Mouse (Mus musculus) thymus, adult 2 months (tissue): Measurements from ENCODE around the gene Kctd19. TPM values are rescaled to one million over a fixed set of nuclear protein-coding genes. Genes with fewer than 3 reads are reported as not detected.

Experiments used
- DNase-seq: peaks from one replicate; pipeline ENCODE4 v3.0.0; 2021
- H3K27ac ChIP-seq: fragments of 200-500 bp; 2 replicates; pipeline ENCODE4 v1.5.1; 2012; ENCODE audit warnings: low read length, control low read depth; ENCODE audit not compliant: control insufficient read depth, insufficient read depth
- H3K27me3 ChIP-seq: fragments of 200-500 bp; 2 replicates; pipeline ENCODE4 v1.6.1; 2012; ENCODE audit warnings: mild to moderate bottlenecking, low read length, moderate library complexity, mixed read lengths; ENCODE audit not compliant: control insufficient read depth, insufficient read depth
- H3K36me3 ChIP-seq: fragments of 200-500 bp; 2 replicates; pipeline ENCODE4 v1.6.1; 2012; ENCODE audit warnings: mild to moderate bottlenecking, low read length, moderate library complexity; ENCODE audit not compliant: control insufficient read depth, insufficient read depth
- H3K4me1 ChIP-seq: fragments of 200-500 bp; replicated peaks from 2 replicates; pipeline ENCODE4 v1.6.1; 2012; ENCODE audit warnings: low read length; ENCODE audit not compliant: control insufficient read depth, insufficient read depth
- H3K4me3 ChIP-seq: fragments of 200-500 bp; 2 replicates; pipeline ENCODE4 v1.5.1; 2012; ENCODE audit warnings: mild to moderate bottlenecking, low read length, control low read depth, moderate library complexity; ENCODE audit not compliant: control insufficient read depth, insufficient read depth
- CTCF ChIP-seq: fragments of 200-500 bp; IDR thresholded peaks from 2 replicates; pipeline ENCODE4 v1.5.1; 2012; ENCODE audit warnings: mild to moderate bottlenecking, control low read depth, low read length, moderate library complexity, borderline replicate concordance; ENCODE audit not compliant: control insufficient read depth, poor library complexity, insufficient read depth; ENCODE audit errors: extremely low read depth
- POLR2A ChIP-seq: fragments of 200-500 bp; IDR thresholded peaks from 2 replicates; pipeline ENCODE4 v1.6.1; 2012; ENCODE audit warnings: mild to moderate bottlenecking, low read length, control low read depth, moderate library complexity; ENCODE audit not compliant: control insufficient read depth, poor library complexity, insufficient read depth; ENCODE audit errors: extremely low read depth
- WGBS: fragments of 180-500 bp; shearing (Covaris S2); methylation state at CpG from one replicate; pipeline ENCODE4 v1.1.7; 2018; 5-methylcytosine and 5-hydroxymethylcytosine counted together
- polyA plus RNA-seq: library from polyadenylated mRNA; depleted of rRNA; stranded (reverse); fragments of >200 nt; gene quantifications from 2 replicates; pipeline ENCODE4 v1.2.3, GENCODE M21; 2012; rRNA removed

The Kctd19 gene
- 0.07 TPM in 1 of 2 replicates, not detected in the other for polyA plus RNA-seq

DNA sequence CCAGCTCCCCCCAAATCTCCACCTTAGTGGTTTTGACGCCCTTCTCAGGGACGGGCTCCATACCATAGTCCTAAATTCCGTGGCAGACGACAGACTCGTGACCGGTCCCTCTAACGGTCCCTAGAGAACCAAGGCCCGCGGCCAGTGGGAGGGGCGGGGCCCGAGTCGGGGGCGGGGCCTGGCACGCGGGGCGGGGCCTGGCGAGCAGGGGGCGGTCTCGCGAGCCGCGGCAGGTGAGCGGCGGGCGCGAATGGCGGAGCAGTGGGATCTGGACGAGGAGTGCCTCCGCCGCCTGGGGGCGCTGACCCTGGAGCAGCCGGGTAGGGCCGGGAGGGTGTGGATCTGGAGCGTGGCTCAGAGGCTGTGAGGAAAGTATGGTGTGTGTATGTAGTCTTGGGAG, at the start of gene Kctd19, which contains the start of gene Lrrc36:
Kctd19 (minus strand) TSS at position 112 of the 400 bp plus-strand sequence.
Lrrc36 (plus strand) TSS at position 181 of the 400 bp plus-strand sequence.
- TF ChIP-seq POLR2A, result no peak
- 0 out of 2 replicates have a peak, but pooled peaks have one; percentile 17 for TF ChIP-seq CTCF
- peaks cover 3% of the 10 kb centered on the region; the same call in 1 of the 2 replicates for H3K4me1 ChIP-seq
- H3K27ac ChIP-seq, result no peak within 1 kb of the TSS
- WGBS, result 3% methylated on average over 34 of the region's 34 CpGs
- no peaks in the 10 kb centered on the region for H3K36me3 ChIP-seq
- no peak within 1 kb of the TSS for H3K4me3 ChIP-seq
- H3K27me3 ChIP-seq, result peaks cover 9% of the 10 kb centered on the region
- DNase-seq, result peak; percentile 28

GRCm38 (mm10) chr8:105461085-105461803, 47.9 kb upstream of the Kctd19 start:
- no peaks in the 10 kb centered on the region for H3K27me3 ChIP-seq
- DNase-seq, result no peak
- no peak for TF ChIP-seq POLR2A
- 94% methylated on average over 13 of the region's 13 CpGs for WGBS
- H3K27ac ChIP-seq, result no peak overlapping the region
- no peak overlapping the region for H3K4me3 ChIP-seq
- H3K4me1 ChIP-seq, result no peaks in the 10 kb centered on the region
- no peaks in the 10 kb centered on the region for H3K36me3 ChIP-seq

DNA sequence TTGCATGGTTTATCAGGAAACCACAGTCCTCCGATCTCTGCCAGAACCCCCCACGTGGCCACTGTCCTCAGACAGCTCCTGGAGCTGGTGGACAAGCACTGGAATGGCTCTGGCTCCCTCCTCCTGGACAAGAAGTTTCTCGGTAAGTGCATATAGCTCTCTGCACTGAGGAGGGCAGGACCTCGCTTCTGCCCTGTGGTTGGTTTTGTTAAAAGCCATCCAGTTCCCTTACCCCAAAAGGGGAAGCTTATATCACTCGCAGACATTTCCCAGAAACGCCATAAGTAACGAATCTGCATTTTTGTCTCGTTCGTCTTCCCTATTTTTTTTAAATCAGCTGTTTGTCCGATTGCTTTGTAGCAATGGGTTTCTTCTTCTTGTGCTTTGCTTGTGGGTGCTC, 41.9 kb upstream of the Kctd19 start:
- DNase-seq, result no peak
- TF ChIP-seq POLR2A, result no peak
- no peak for TF ChIP-seq CTCF

GRCm38 (mm10) chr8:105454088-105454487, 40.8 kb upstream of the Kctd19 start:
- H3K4me3 ChIP-seq, result no peak overlapping the region
- H3K27me3 ChIP-seq, result no peaks in the 10 kb centered on the region
- no peaks in the 10 kb centered on the region for H3K36me3 ChIP-seq
- DNase-seq, result no peak
- H3K4me1 ChIP-seq, result no peaks in the 10 kb centered on the region
- TF ChIP-seq CTCF (no peak), POLR2A (no peak)
- H3K27ac ChIP-seq, result no peak overlapping the region
- 63% methylated on average over 5 of the region's 5 CpGs for WGBS

More for the DNA sequence above, 41.9 kb upstream of the Kctd19 start:
- Histone ChIP-seq H3K4me1 (no peaks in the 10 kb centered on the region), H3K27me3 (no peaks in the 10 kb centered on the region), H3K27ac (no peak overlapping the region), H3K36me3 (no peaks in the 10 kb centered on the region), H3K4me3 (no peak overlapping the region)
- 12% methylated on average over 10 of the region's 10 CpGs for WGBS

GRCm38 (mm10) chr8:105453296-105453695, 40.0 kb upstream of the Kctd19 start:
- Histone ChIP-seq H3K36me3 (no peaks in the 10 kb centered on the region), H3K4me1 (no peaks in the 10 kb centered on the region), H3K27ac (no peak overlapping the region), H3K4me3 (no peak overlapping the region), H3K27me3 (no peaks in the 10 kb centered on the region)
- no peak for TF ChIP-seq POLR2A
- TF ChIP-seq CTCF, result no peak
- 25% methylated on average over 5 of the region's 5 CpGs for WGBS
- DNase-seq, result no peak

DNA sequence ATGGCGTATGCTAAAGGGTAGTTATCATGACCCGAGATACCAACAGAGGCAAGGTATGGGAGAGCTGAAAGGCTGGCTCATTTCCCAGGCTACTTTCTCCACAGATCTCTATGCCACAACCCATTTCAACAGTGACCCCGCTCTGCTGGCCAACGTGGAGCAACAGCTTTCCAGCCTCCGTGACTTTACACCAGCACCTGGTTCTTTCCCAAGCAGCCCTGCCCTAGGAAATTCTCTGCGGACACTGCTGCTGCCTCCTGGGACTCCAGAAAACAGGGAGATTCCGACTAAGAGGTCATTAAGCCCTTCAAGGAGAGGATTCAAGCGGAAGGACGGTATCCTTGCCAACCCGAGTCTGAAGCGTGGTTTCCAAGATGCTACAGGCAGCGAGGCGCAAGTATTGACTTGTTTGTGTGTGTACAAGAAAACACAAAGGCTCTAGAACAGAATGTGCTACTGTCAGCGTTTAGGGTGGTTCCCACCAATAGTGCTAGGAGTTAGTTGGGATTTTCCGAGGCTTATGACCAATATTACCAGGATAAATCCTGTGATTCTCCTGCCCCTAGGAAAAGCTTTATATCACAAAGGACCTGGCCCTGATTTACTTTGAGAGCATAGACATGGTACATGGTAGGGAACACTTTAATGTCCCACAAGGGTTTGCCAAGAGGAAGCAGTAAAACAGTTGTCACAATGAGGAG, 38.8 kb upstream of the Kctd19 start:
- Histone ChIP-seq H3K4me1 (no peaks in the 10 kb centered on the region), H3K27me3 (no peaks in the 10 kb centered on the region), H3K36me3 (no peaks in the 10 kb centered on the region), H3K27ac (no peak overlapping the region), H3K4me3 (no peak overlapping the region)
- 82% methylated on average over 15 of the region's 15 CpGs for WGBS
- no peak for TF ChIP-seq POLR2A
- no peak for TF ChIP-seq CTCF
- DNase-seq, result no peak
